Mouse (Mus musculus) ES-E14 (cell line): ENCODE data around the gene Cacng8.

Experiments used
- CHD2 ChIP-seq: IDR thresholded peaks from 2 replicates; pipeline ENCODE4 v1.6.1; 2014; ENCODE audit warnings: mild to moderate bottlenecking, low read depth, low read length, inconsistent platforms
- HCFC1 ChIP-seq: IDR thresholded peaks from 2 replicates; pipeline ENCODE4 v1.6.1; 2012; ENCODE audit warnings: low read length, inconsistent platforms, borderline replicate concordance; ENCODE audit not compliant: insufficient read depth
- MAFK ChIP-seq: IDR thresholded peaks from 2 replicates; pipeline ENCODE4 v1.6.1; 2014; ENCODE audit warnings: mild to moderate bottlenecking, low read depth, low read length, inconsistent platforms; ENCODE audit not compliant: insufficient read depth
- ZNF384 ChIP-seq: IDR thresholded peaks from 2 replicates; pipeline ENCODE4 v1.6.1; 2012; ENCODE audit warnings: low read depth, low read length, inconsistent platforms

GRCm38 (mm10) chr7:3414888-3415287, 24.4 kb downstream of the Cacng8 start:
- TF ChIP-seq HCFC1 (no peak), CHD2 (no peak), ZNF384 (no peak), MAFK (no peak)
